Mouse (Mus musculus) embryonic facial prominence, embryonic 13.5 days (tissue): ENCODE data around the gene Map6d1. TPM values are rescaled to one million over a fixed set of nuclear protein-coding genes. Genes with fewer than 3 reads are reported as not detected.

Experiments
- polyA plus RNA-seq: library from polyadenylated mRNA; unstranded; fragments of >200 nt; fragmentation: Nextera tagmentation; extraction: Ambion mirVana; gene quantifications from 2 replicates; pipeline ENCODE4 v1.2.1, GENCODE M21; 2015

Gene Map6d1
- polyA plus RNA-seq, 1 experiment from 2014 or later = 0.98 TPM

Other genes with a start within 250 kb of the Map6d1 start
- gene Klhl24, start 143.8 kb downstream of the Map6d1 start, polyA plus RNA-seq = 26.9 and 32.7 TPM in 2 replicates
- gene Yeats2, start 100.3 kb downstream of the Map6d1 start, polyA plus RNA-seq = 40.3 and 41.0 TPM in 2 replicates
- 96.6 and 106 TPM in 2 replicates for gene Parl, start 61.0 kb upstream of the Map6d1 start, polyA plus RNA-seq
- not detected in 2 replicates for gene Cyp2ab1, start 84.0 kb upstream of the Map6d1 start, polyA plus RNA-seq
- gene Abcc5, start 185.0 kb upstream of the Map6d1 start, polyA plus RNA-seq = 77.0 and 88.5 TPM in 2 replicates